Mouse (Mus musculus) embryonic facial prominence, embryonic 14.5 days (tissue): ENCODE measurements around the gene Ccdc137. TPM values are rescaled to one million over a fixed set of nuclear protein-coding genes. Genes with fewer than 3 reads are reported as not detected.
A peak's percentile ranks its signal among the peaks of the same experiment; 100 is the strongest.

ENCODE experiments used
- ATAC-seq: fragments of 200-750 bp; cut with Nextera tagmentation; 2 replicates; pipeline ENCODE4 v1.8.0; 2017; ENCODE audit warnings: low read depth, moderate number of reproducible peaks, moderate TSS enrichment
- DNase-seq: peaks from one replicate; pipeline ENCODE4 v3.0.0-alpha.2; 2015; ENCODE audit warnings: low spot score
- H3K27ac ChIP-seq: fragments of 300-500 bp; sonication (generic); replicated peaks from 2 replicates; pipeline ENCODE4 v1.5.1; 2014; ENCODE audit warnings: low read depth, mild to moderate bottlenecking, low read length, moderate library complexity
- H3K27me3 ChIP-seq: fragments of 300-500 bp; sonication (generic); replicated peaks from 2 replicates; pipeline ENCODE4 v1.6.1; 2014; ENCODE audit warnings: low read length; ENCODE audit not compliant: control insufficient read depth, insufficient read depth
- H3K36me3 ChIP-seq: fragments of 300-500 bp; sonication (generic); 2 replicates; pipeline ENCODE4 v1.6.1; 2014; ENCODE audit warnings: low read length, mixed read lengths; ENCODE audit not compliant: control insufficient read depth, insufficient read depth
- H3K4me1 ChIP-seq: fragments of 300-500 bp; sonication (generic); 2 replicates; pipeline ENCODE4 v1.6.1; 2014; ENCODE audit warnings: antibody characterized with exemption, low read length; ENCODE audit not compliant: control insufficient read depth, insufficient read depth
- H3K4me2 ChIP-seq: fragments of 300-500 bp; sonication (generic); 2 replicates; pipeline ENCODE4 v1.6.1; 2014; ENCODE audit warnings: low read depth, mild to moderate bottlenecking, low read length, moderate library complexity, mixed read lengths
- H3K4me3 ChIP-seq: fragments of 300-500 bp; sonication (generic); 2 replicates; pipeline ENCODE4 v1.5.1; 2014; ENCODE audit warnings: low read depth, mild to moderate bottlenecking, low read length
- H3K9ac ChIP-seq: fragments of 300-500 bp; sonication (generic); 2 replicates; pipeline ENCODE4 v1.6.1; 2014; ENCODE audit warnings: low read depth, mild to moderate bottlenecking, low read length, moderate library complexity, mixed read lengths
- H3K9me3 ChIP-seq: fragments of 300-500 bp; sonication (generic); 2 replicates; pipeline ENCODE4 v1.6.1; 2016; ENCODE audit warnings: low read length; ENCODE audit not compliant: control insufficient read depth
- WGBS: fragments of 180-500 bp; shearing (Covaris S2); extraction: QIAGEN DNeasy Blood & Tissue Kit; methylation state at CpG from one replicate; pipeline ENCODE4 v1.1.7; 2014; 5-methylcytosine and 5-hydroxymethylcytosine counted together
- polyA plus RNA-seq: library from polyadenylated mRNA; unstranded; fragments of >200 nt; fragmentation: Nextera tagmentation; extraction: Ambion mirVana; gene quantifications from 2 replicates; pipeline ENCODE4 v1.2.1, GENCODE M21; 2014

Gene Ccdc137
- polyA plus RNA-seq, 1 experiment from 2014 or later = 27.9 TPM

DNA sequence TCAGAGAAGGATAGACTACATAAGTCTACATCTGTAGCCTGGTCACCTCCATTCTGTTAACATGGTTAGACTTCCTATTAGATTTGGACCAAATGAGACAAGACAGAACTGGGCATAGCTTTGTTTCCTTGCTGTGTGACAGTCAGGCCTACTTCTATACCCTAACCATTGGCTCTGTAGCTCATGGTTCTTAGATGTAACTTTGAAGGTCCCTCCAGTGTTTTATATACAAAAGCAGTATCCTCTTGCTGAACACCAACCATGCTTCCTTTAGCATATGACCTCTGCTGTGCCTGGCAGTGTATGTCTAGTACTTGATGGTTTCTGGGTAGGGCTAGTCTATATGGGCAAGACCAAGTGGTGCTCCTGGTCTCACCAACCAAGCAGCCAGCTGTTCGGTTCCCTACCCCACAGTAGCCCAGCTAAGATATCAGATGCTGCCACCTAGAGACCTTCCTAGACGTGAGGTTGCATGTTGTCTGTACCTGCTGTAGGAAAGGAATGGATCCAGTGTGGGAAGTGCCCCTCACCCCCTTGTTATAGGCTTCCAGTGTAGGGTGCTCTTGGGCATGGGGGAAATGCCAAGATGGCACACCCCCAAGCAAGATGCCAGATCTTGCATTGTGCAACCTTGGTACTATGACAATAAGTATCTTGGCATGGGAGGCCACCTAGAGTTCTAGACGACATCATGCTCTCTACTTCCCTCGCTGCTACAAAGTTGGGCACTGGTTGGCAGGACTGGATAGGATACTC lies 32.6 kb downstream of the Ccdc137 start:
- peak overlapping the region; percentile 83 for H3K4me3 ChIP-seq
- ATAC-seq (no peak), DNase-seq (no peak)
- H3K4me2 ChIP-seq = peak overlapping the region; percentile 86
- H3K27ac ChIP-seq = peak overlapping the region; percentile 86; the same call in 1 of the 2 replicates
- peak overlapping the region; percentile 86; the same call in 1 of the 2 replicates for H3K9ac ChIP-seq
- WGBS = 36% methylated on average over 4 of the region's 4 CpGs
- peaks cover 31% of the 10 kb centered on the region for H3K4me1 ChIP-seq
- no peaks in the 10 kb centered on the region for H3K27me3 ChIP-seq
- peaks cover 56% of the 10 kb centered on the region for H3K36me3 ChIP-seq
- no peaks in the 10 kb centered on the region for H3K9me3 ChIP-seq

DNA sequence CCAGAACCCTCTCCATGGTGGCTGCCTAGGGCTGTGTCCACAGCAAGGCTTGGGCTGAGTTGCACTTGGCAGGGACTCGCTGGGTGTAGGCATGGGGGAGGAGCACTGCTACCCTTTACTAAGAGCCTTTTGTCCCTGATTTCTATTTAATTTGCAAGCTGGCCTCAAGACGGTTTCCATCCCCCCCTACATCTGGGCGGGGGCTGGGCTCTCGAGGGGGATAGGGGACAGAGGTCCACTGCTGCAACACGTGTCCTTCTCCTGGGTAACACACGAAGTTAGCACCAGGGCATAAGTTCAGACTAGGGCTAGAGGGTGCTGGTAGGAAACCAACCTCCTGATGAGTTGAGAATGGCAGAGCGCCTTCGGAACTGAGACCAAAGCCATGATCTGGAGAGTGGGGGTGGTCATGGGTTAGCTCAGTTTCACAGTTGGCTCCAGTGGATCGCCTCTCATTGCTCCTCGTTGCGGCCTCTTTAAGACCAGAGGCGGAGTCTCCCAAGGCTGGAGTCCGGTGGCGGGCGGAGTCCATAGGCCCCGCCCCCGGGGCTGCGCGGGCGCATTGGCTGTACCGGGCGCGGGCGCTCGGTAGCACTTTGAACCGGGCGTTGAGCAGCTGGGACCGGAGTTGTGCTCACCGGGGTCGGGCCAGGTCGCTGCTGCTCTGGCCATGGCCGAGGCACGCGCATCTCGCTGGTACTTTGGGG lies 33.6 kb downstream of the Ccdc137 start, which contains the start of gene Slc25a10:
TSS of gene Slc25a10 (plus strand) at position 524 of the 707 bp plus-strand sequence.
- Histone ChIP-seq H3K9ac (peak within 1 kb of the TSS; percentile 86), H3K4me2 (peak within 1 kb of the TSS; percentile 86), H3K4me3 (peak within 1 kb of the TSS; percentile 83), H3K4me1 (peaks cover 28% of the 10 kb centered on the region), H3K36me3 (peaks cover 58% of the 10 kb centered on the region), H3K27ac (peak within 1 kb of the TSS; percentile 86), H3K9me3 (no peaks in the 10 kb centered on the region), H3K27me3 (no peaks in the 10 kb centered on the region)
- DNase-seq = peak; percentile 96
- WGBS = 2% methylated on average over 21 of the region's 35 CpGs
- peak; percentile 88 for ATAC-seq

GRCm38 (mm10) chr11:120492024-120492877 lies 34.3 kb downstream of the Ccdc137 start:
- peak overlapping the region; percentile 86 for H3K27ac ChIP-seq
- H3K9me3 ChIP-seq = no peaks in the 10 kb centered on the region
- peaks cover 28% of the 10 kb centered on the region for H3K4me1 ChIP-seq
- H3K9ac ChIP-seq = peak overlapping the region; percentile 86
- peak; percentile 41 for ATAC-seq
- peak overlapping the region; percentile 86 for H3K4me2 ChIP-seq
- DNase-seq = peak; percentile 74
- H3K4me3 ChIP-seq = peak overlapping the region; percentile 83
- peaks cover 57% of the 10 kb centered on the region for H3K36me3 ChIP-seq
- WGBS = under 1% methylated on average over 21 of the region's 48 CpGs
- H3K27me3 ChIP-seq = no peaks in the 10 kb centered on the region

DNA sequence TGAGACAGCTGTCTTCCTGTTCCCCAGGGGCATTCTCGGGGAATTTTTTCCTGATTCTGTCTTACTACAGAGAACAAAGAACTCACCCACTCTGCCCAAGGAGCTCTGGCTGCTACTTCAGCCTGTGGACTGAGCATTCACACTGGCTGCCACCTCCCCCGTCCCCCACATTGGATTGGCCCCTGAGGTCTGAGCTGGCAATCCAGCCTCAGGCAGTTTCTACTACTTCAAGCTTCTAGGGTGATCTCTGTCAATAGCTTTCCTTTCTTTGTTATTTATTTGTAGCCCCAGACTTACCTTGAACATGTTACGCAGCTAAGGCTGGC lies 34.9 kb downstream of the Ccdc137 start:
- peak; percentile 73 for DNase-seq
- peak overlapping the region; percentile 77 for H3K27ac ChIP-seq
- peaks cover 28% of the 10 kb centered on the region for H3K4me1 ChIP-seq
- peak overlapping the region; percentile 83 for H3K4me3 ChIP-seq
- peak overlapping the region; percentile 86 for H3K4me2 ChIP-seq
- peak overlapping the region; percentile 86 for H3K9ac ChIP-seq
- WGBS = 21% methylated on average over 3 of the region's 3 CpGs
- H3K36me3 ChIP-seq = peaks cover 56% of the 10 kb centered on the region
- H3K9me3 ChIP-seq = no peaks in the 10 kb centered on the region
- H3K27me3 ChIP-seq = no peaks in the 10 kb centered on the region
- no peak for ATAC-seq

GRCm38 (mm10) chr11:120493351-120493750 lies 35.4 kb downstream of the Ccdc137 start:
- Histone ChIP-seq H3K4me2 (peak overlapping the region; percentile 86), H3K36me3 (peaks cover 55% of the 10 kb centered on the region), H3K27ac (peak overlapping the region; percentile 77), H3K9me3 (no peaks in the 10 kb centered on the region), H3K27me3 (no peaks in the 10 kb centered on the region), H3K4me1 (peaks cover 28% of the 10 kb centered on the region), H3K4me3 (peak overlapping the region; percentile 83), H3K9ac (peak overlapping the region; percentile 86)
- no peak for DNase-seq
- 34% methylated on average over 3 of the region's 3 CpGs for WGBS
- no peak for ATAC-seq

GRCm38 (mm10) chr11:120493911-120494310 lies 36.0 kb downstream of the Ccdc137 start:
- Histone ChIP-seq H3K27ac (no peak overlapping the region), H3K4me2 (peak overlapping the region; percentile 86), H3K4me3 (no peak overlapping the region; the same call in 1 of the 2 replicates), H3K9ac (no peak overlapping the region), H3K4me1 (peaks cover 28% of the 10 kb centered on the region), H3K9me3 (no peaks in the 10 kb centered on the region), H3K27me3 (no peaks in the 10 kb centered on the region), H3K36me3 (peaks cover 55% of the 10 kb centered on the region)
- no peak for ATAC-seq
- no peak for DNase-seq
- WGBS = 81% methylated on average over 3 of the region's 3 CpGs

DNA sequence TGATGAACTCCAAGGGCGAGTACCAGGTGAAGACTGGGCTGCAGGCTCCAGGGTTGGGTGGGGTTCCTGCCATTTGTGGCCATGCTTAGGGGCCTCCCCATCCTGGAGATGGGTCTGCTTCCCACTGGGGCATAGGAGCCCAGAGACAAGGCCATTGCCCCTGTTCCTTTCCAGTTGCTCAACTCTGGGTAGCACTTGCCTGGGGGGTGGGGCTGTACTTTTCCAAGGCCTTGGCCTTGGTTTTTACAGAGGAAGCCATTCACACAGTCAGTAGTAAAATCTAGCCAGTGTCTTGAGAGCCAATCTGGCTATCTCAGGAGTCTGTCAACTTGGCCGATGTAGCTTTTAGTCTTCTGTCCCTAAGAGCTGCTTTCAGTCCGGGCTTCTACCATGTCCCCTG lies 39.5 kb downstream of the Ccdc137 start:
- DNase-seq = no peak
- Histone ChIP-seq H3K4me3 (no peak overlapping the region), H3K36me3 (peaks cover 46% of the 10 kb centered on the region), H3K9me3 (no peaks in the 10 kb centered on the region), H3K9ac (no peak overlapping the region), H3K4me2 (no peak overlapping the region), H3K27me3 (no peaks in the 10 kb centered on the region), H3K4me1 (peaks cover 11% of the 10 kb centered on the region), H3K27ac (no peak overlapping the region)
- 97% methylated on average over 3 of the region's 3 CpGs for WGBS
- ATAC-seq = no peak

DNA sequence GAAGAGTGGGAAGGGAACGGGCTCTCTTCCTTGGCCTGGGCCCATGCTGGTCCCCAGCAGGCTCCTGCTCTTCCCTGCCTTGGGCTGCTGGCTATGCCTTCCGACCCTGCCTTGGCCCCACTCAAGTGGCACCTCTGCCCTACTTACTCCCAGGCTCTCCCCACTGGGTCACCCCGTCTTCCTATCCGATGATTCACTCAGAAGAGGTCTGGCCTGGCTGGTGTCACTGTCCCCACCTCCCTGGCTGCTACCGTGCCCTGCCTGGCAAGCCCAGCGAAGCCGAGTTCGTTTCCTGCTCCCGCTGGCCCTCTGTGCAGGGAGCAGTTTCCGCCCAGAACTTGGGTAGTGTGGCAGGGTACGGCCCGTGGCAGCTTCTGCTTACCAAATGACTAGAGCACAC lies 40.3 kb downstream of the Ccdc137 start:
- peaks cover 6% of the 10 kb centered on the region for H3K4me1 ChIP-seq
- H3K27me3 ChIP-seq = no peaks in the 10 kb centered on the region
- no peak overlapping the region for H3K4me3 ChIP-seq
- H3K36me3 ChIP-seq = peaks cover 46% of the 10 kb centered on the region
- ATAC-seq (no peak), DNase-seq (no peak)
- H3K9me3 ChIP-seq = no peaks in the 10 kb centered on the region
- H3K4me2 ChIP-seq = no peak overlapping the region
- H3K27ac ChIP-seq = no peak overlapping the region
- WGBS = 94% methylated on average over 12 of the region's 12 CpGs
- no peak overlapping the region for H3K9ac ChIP-seq
